Mouse (Mus musculus): ENCODE results near the gene Aaed1.

GRCm38 (mm10) chr13:64258516-64258821, 54.0 kb downstream of the Aaed1 start:
- TF ChIP-seq EP300 (IDR thresholded peaks at IDR 0.05; ENCODE audit: low read depth) (no peak), CTCF (IDR thresholded peaks at IDR 0.05; ENCODE audit: low read depth) (no peak)

All from liver, postnatal 0 days (tissue).